Mouse (Mus musculus): Measurements from ENCODE around the gene Cby3.

DNA sequence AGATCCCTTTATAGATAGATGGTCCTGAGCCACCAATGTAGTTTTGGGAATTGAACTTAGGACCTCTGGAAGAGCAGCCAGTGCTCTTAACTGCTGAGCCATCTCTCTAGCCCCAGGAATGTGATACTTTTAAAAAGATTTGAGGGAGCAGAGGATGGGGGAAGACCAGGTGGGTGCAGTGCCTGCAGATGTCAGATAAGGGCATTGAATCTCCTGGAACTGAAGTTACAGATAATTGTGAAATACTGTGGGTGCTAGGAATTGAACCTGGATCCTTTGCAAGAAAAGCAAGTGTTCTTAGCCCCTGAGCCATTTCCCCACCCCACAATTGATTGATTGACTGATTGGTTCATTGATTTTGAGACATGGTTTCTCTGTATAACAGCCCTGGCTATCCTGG is 11.1 kb downstream of the Cby3 start:
- TF ChIP-seq CTCF (IDR thresholded peaks at IDR 0.05; ENCODE audit: low read depth) (no peak), EP300 (optimal IDR thresholded peaks at IDR 0.05) (no peak)

Measured in stomach, postnatal 0 days (tissue).